Mouse (Mus musculus): ENCODE measurements at regions not wholly inside any gene's neighbourhood (a gene's known extent, or its start where the extent isn't known, plus 50 kb on each side); places are given as distances from the start of the nearest gene placed in this dataset.

DNA sequence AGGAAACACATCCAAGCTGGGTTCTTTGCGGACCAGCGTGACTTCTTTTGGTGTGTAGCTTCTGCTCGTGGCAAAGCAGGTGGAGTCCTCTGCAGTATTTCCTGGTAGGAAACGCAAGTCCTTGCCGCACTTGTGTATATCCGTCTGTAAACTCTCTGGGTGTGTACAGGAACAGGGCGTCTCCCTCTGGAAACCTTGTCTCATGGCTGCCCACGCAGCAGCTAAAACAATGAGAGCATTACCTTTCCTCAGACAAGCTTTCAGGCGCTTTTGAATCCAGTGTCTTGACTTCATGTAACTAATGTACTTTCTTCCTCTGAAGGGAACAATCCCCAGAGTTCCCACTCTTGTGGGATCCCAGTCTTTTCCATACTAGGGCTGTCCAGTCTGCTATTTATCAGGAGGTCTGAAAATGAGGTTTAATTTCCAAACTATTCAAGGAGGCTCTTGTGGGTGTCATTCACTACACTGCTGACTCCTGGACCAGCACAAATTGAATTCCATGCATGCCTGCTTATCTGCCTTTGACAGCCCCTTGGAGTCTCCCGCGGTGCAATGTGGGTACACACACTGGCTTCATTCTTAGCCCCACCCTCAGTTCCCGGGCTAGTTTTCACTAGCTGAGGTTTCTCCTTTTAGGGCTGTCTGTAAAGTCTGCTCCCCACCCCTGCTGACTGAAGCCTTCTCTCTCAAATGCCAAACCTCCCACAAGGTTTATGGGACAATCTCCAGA, 161.6 kb upstream of the Anxa10 start:
- Histone ChIP-seq H3K9ac (replicated peaks; ENCODE audit: low read length) (no peak overlapping the region), H3K27ac (replicated peaks; ENCODE audit: low read depth, low read length) (no peak overlapping the region), H3K4me1 (ENCODE audit: control insufficient read depth, insufficient read depth, low read length) (no peaks in the 10 kb centered on the region), H3K9me3 (replicated peaks; ENCODE audit: control insufficient read depth, low read length) (no peaks in the 10 kb centered on the region), H3K4me3 (ENCODE audit: low read depth, low read length) (no peak overlapping the region), H3K27me3 (ENCODE audit: control insufficient read depth, insufficient read depth, low read length) (no peaks in the 10 kb centered on the region), H3K4me2 (ENCODE audit: low read depth, low read length) (no peak overlapping the region), H3K36me3 (replicated peaks; ENCODE audit: control insufficient read depth, insufficient read depth, low read depth, low read length) (no peaks in the 10 kb centered on the region)
- 67% methylated on average over 12 of the region's 12 CpGs for WGBS
- ATAC-seq (replicated peaks; ENCODE audit: insufficient number of reproducible peaks, low FRiP score, low TSS enrichment, low read depth) (peak; percentile 87), DNase-seq (ENCODE audit: low spot score) (peak; percentile 27)

DNA sequence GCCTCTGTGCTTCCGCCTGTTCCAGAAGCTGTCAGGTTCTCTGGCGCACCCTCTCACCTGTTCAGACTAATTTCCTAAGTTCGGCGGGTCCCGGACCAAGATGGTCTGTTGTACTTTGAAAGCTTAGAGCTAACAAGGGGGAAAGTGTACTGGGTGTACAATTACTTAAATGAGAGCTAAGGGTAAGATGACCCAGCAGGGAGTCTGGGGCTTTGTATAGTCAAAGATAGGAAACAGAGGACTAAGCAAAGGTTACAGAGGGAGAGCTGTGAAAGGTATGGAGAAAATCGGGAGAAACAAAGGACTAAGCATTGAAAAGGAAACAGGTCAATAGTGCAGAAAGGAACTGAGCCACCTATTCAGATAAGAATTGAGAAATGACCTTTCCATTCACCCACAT, 127.6 kb upstream of the Anxa10 start:
- Histone ChIP-seq H3K27me3 (ENCODE audit: control insufficient read depth, insufficient read depth, low read length) (no peaks in the 10 kb centered on the region), H3K4me3 (ENCODE audit: low read depth, low read length) (no peak overlapping the region), H3K36me3 (replicated peaks; ENCODE audit: control insufficient read depth, insufficient read depth, low read depth, low read length) (no peaks in the 10 kb centered on the region), H3K9me3 (replicated peaks; ENCODE audit: control insufficient read depth, low read length) (no peaks in the 10 kb centered on the region), H3K27ac (replicated peaks; ENCODE audit: low read depth, low read length) (no peak overlapping the region), H3K4me2 (ENCODE audit: low read depth, low read length) (no peak overlapping the region), H3K4me1 (ENCODE audit: control insufficient read depth, insufficient read depth, low read length) (no peaks in the 10 kb centered on the region), H3K9ac (replicated peaks; ENCODE audit: low read length) (no peak overlapping the region)
- 78% methylated on average over 5 of the region's 6 CpGs for WGBS
- DNase-seq (ENCODE audit: low spot score) (no peak), ATAC-seq (replicated peaks; ENCODE audit: insufficient number of reproducible peaks, low FRiP score, low TSS enrichment, low read depth) (no peak)

Data from embryonic facial prominence, embryonic 11.5 days (tissue).